In the genomic region with DNA sequence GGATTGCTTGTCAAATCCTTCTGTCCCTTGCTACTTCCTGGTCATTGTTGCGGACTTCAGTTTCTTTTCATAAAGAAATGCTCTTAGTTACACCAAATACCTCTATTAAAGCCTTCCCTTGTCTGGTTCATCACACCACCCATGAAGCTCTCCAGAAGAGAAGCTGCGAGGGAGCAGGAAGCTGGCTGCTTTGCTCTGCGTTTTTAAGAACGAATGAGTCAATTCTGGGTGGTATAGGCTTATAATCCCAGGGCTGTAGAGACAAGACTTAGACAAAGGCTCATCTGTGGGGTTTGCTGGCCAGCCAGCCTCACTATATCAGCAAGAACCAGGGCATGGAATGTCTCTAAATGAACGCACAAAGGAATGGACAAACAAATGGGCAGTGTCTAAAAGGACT, we compare ENCODE assay signal across 21 mouse cellular contexts.
DNase-seq lines count a peak whose midpoint lies in the region; TF ChIP-seq lines count a peak whose summit lies in the region.
"Had no signal": no experiment of that assay in that cellular context is flagged by ENCODE, and none has a peak within 500 bp of the region (broad histone marks: within the 10 kb centered on the region; RNA-seq: fewer than 3 reads in every experiment).

No protein-coding gene starts in this region.

- H3K9ac ChIP-seq in heart, adult 2 months (ENCODE audit: low read depth, low read length): no peak overlapping the region
- H3K9ac ChIP-seq: embryonic facial prominence, embryonic 12.5 days; forebrain, embryonic 13.5 days; forebrain, embryonic 15.5 days; forebrain, postnatal 0 days had no signal

- 78% methylated on average over 5 of the region's 5 CpGs for WGBS in heart, adult 2 months
- WGBS in macrophage (ENCODE audit: missing documents): 65% methylated on average over 4 of the region's 5 CpGs

- no peaks in the 10 kb centered on the region for H3K27me3 ChIP-seq in heart, adult 2 months (ENCODE audit: control insufficient read depth, insufficient read depth, low read length)
- H3K27me3 ChIP-seq: embryonic facial prominence, embryonic 12.5 days; forebrain, embryonic 13.5 days; forebrain, embryonic 15.5 days had no signal

- H3K79me2 ChIP-seq in heart, adult 2 months (replicated peaks; ENCODE audit: control insufficient read depth, insufficient read depth, low read length): no peaks in the 10 kb centered on the region
- H3K79me2 ChIP-seq in macrophage (ENCODE audit: inconsistent target): no peaks in the 10 kb centered on the region

- TF ChIP-seq POLR2A in heart, adult 2 months (IDR thresholded peaks at IDR 0.05; ENCODE audit: insufficient read depth, low read depth, low read length): 0 out of 2 replicates have a peak, but pooled peaks have one; percentile 14

- peak overlapping the region; percentile 81 for H3K27ac ChIP-seq in gastrocnemius, adult 2 months
- H3K27ac ChIP-seq in heart, adult 2 months: 0 out of 2 replicates have a peak overlapping the region, but pooled peaks have one; percentile 5
- peak overlapping the region; percentile 94 for H3K27ac ChIP-seq in macrophage
- H3K27ac ChIP-seq: embryonic facial prominence, embryonic 10.5 days; embryonic facial prominence, embryonic 12.5 days; forebrain, embryonic 13.5 days; forebrain, embryonic 15.5 days had no signal

- no peak for TF ChIP-seq EP300 in heart, adult 2 months (IDR thresholded peaks at IDR 0.05; ENCODE audit: insufficient read depth, low read depth, low read length)

- intact Hi-C loops in gastrocnemius, adult 2 months (cut with DNase I): loop anchor here (2.0 to 5.0 kb wide), 3 partner anchors 18 to 181 kb away; partner anchors contain the start of gene Maf
- intact Hi-C loops in gastrocnemius, postnatal 14 days (cut with DNase I; ENCODE audit: low total_unique reads): no loop called here
- intact Hi-C loops in heart, adult 2 months (cut with DNase I): no loop called here
- intact Hi-C loops in heart, postnatal 36 days (cut with DNase I): no loop called here

- H3K36me3 ChIP-seq in heart, adult 2 months (ENCODE audit: control insufficient read depth, insufficient read depth, low read length): no peaks in the 10 kb centered on the region
- H3K36me3 ChIP-seq in macrophage (ENCODE audit: inconsistent target): no peaks in the 10 kb centered on the region
- H3K36me3 ChIP-seq: embryonic facial prominence, embryonic 10.5 days; embryonic facial prominence, embryonic 12.5 days; forebrain, embryonic 15.5 days; G1E had no signal

- no peak for TF ChIP-seq CTCF in gastrocnemius, adult 2 months (IDR thresholded peaks at IDR 0.05)
- TF ChIP-seq CTCF in heart, adult 2 months (IDR thresholded peaks at IDR 0.05): no peak

- no peak overlapping the region for H3K4me3 ChIP-seq in gastrocnemius, adult 2 months
- no peak overlapping the region for H3K4me3 ChIP-seq in heart, adult 2 months
- H3K4me3 ChIP-seq in macrophage (ENCODE audit: inconsistent target): no peak overlapping the region
- H3K4me3 ChIP-seq: embryonic facial prominence, embryonic 10.5 days; embryonic facial prominence, embryonic 12.5 days; forebrain, embryonic 13.5 days; forebrain, embryonic 15.5 days had no signal

- no peaks in the 10 kb centered on the region for H3K4me1 ChIP-seq in heart, adult 2 months (ENCODE audit: control insufficient read depth, insufficient read depth, low read length)
- H3K4me1 ChIP-seq: embryonic facial prominence, embryonic 10.5 days; embryonic facial prominence, embryonic 12.5 days; forebrain, embryonic 13.5 days; forebrain, embryonic 15.5 days had no signal

- DNase-seq in gastrocnemius, adult 2 months: no peak
- DNase-seq in gastrocnemius, postnatal 14 days: no peak
- no peak for DNase-seq in heart, adult 2 months
- no peak for DNase-seq in heart, postnatal 36 days
- no peak for DNase-seq in right cerebral cortex, postnatal 10 days (ENCODE audit: low spot score in 2 of 2)
- DNase-seq: adrenal gland, adult 2 months; adrenal gland, postnatal 10 days; adrenal gland, postnatal 25 days; B cell, adult 2 months; cerebellum, adult 11-12 months; cerebellum, adult 2 months; cerebellum, adult 9-10 months; cerebellum, postnatal 10 days; cerebellum, postnatal 25 days; forebrain, postnatal 0 days had no signal

Comparison
In these comparisons a context has a peak if more than half of its experiments do, and no peak if none do; other contexts are left out.
1. H3K27ac ChIP-seq: peak in every context shown above with its lines; median percentile 94 in macrophage; 81 in gastrocnemius, adult 2 months; 5 in heart, adult 2 months.